Mouse (Mus musculus) megakaryocyte, embryonic 14.5 days (primary cell): ENCODE results near the gene Ahcyl2. TPM values are rescaled to one million over a fixed set of nuclear protein-coding genes. Genes with fewer than 3 reads are reported as not detected.

ENCODE experiments used
- H3K27me3 ChIP-seq: replicated peaks from 2 replicates; pipeline ENCODE3; 2012; ENCODE audit warnings: inconsistent platforms
- H3K36me3 ChIP-seq: replicated peaks from 2 replicates; pipeline ENCODE3; 2012; ENCODE audit warnings: low read length, inconsistent platforms, mixed read lengths
- H3K4me1 ChIP-seq: 2 replicates; pipeline ENCODE4 v1.6.1; 2012; ENCODE audit warnings: inconsistent platforms
- H3K4me3 ChIP-seq: replicated peaks from 2 replicates; pipeline ENCODE3; 2012; ENCODE audit warnings: moderate library complexity, mild to moderate bottlenecking, inconsistent platforms
- H3K9me3 ChIP-seq: 2 replicates; pipeline ENCODE4 v1.6.1; 2012; ENCODE audit warnings: inconsistent platforms
- FLI1 ChIP-seq: IDR thresholded peaks from 2 replicates; pipeline ENCODE4 v1.6.1; 2012; ENCODE audit warnings: low read length, inconsistent platforms, mixed read lengths
- GATA1 ChIP-seq: IDR thresholded peaks from 3 replicates; pipeline ENCODE4 v1.6.1; 2012; ENCODE audit warnings: mixed read lengths, low read length, inconsistent platforms, borderline replicate concordance
- polyA plus RNA-seq: library from polyadenylated mRNA; stranded (reverse); fragments of >175 nt; gene quantifications from 2 replicates; pipeline ENCODE4 v1.2.3, GENCODE M21; 2012; ENCODE audit warnings: low replicate concordance; ENCODE audit not compliant: insufficient read depth

The Ahcyl2 gene
- polyA plus RNA-seq, 1 experiment: 3.1 TPM

DNA sequence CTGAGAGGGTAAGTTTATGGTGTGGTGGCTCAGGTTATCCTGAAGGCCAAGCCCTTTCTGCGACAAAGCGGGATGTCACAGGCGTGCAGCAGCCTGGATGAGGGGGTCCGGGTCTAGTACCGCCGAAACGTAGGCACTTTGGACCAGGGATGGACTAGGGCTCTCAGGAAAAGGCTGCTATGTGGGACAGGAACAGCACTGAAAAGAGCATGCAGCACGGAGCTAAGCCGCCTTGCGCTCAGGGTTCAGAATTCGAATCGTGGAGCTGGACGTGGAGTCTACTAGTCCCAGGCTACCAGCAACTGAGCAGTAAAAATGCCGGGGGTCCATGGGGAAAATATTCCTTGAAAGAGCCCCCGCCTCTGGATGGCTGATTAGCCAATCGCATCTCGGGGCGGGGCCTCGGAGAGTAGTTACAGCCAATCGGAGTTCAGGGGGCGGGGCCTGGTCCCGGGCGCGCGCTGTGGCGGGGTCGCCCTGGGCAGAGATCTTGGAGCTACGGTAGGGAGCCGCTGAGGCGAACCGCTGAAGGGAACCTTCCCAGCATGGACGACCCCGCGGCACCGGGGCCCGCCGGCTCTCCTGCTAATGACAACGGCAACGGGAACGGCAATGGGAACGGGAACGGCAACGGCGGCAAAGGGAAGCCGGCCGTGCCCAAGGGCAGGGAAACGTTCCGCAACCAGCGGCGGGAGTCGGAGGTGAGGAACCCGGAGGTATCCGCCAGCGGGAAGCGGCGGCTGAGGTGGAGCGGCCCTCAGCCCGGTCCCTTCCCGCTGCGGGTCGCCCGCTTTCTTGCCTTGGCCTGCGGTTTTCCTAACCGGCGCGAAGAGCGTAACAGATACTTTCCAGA, 148.9 kb downstream of the Ahcyl2 start, which contains the start of gene Strip2:
TSS of gene Strip2 (plus strand) at position 483 of the 853 bp plus-strand sequence.
- peaks cover 21% of the 10 kb centered on the region for H3K4me1 ChIP-seq
- no peaks in the 10 kb centered on the region for H3K9me3 ChIP-seq
- H3K36me3 ChIP-seq: no peaks in the 10 kb centered on the region
- H3K27me3 ChIP-seq: peaks cover 61% of the 10 kb centered on the region
- TF ChIP-seq GATA1: no peak
- no peak for TF ChIP-seq FLI1
- peak within 1 kb of the TSS; percentile 95 for H3K4me3 ChIP-seq

- TF ChIP-seq GATA1 (no peak), FLI1 (no peak)
- Histone ChIP-seq H3K4me3 (peak overlapping the region; percentile 95), H3K4me1 (peaks cover 21% of the 10 kb centered on the region), H3K9me3 (no peaks in the 10 kb centered on the region), H3K27me3 (peaks cover 61% of the 10 kb centered on the region), H3K36me3 (no peaks in the 10 kb centered on the region)
These were observed 149.5 kb downstream of the Ahcyl2 start for GRCm38 (mm10) chr6:29917383-29917720.

GRCm38 (mm10) chr6:29917947-29918346, 150.1 kb downstream of the Ahcyl2 start:
- H3K4me3 ChIP-seq: peak overlapping the region; percentile 95
- H3K4me1 ChIP-seq: peaks cover 21% of the 10 kb centered on the region
- H3K27me3 ChIP-seq: peaks cover 61% of the 10 kb centered on the region
- H3K36me3 ChIP-seq: no peaks in the 10 kb centered on the region
- no peak for TF ChIP-seq FLI1
- TF ChIP-seq GATA1: no peak
- no peaks in the 10 kb centered on the region for H3K9me3 ChIP-seq

DNA sequence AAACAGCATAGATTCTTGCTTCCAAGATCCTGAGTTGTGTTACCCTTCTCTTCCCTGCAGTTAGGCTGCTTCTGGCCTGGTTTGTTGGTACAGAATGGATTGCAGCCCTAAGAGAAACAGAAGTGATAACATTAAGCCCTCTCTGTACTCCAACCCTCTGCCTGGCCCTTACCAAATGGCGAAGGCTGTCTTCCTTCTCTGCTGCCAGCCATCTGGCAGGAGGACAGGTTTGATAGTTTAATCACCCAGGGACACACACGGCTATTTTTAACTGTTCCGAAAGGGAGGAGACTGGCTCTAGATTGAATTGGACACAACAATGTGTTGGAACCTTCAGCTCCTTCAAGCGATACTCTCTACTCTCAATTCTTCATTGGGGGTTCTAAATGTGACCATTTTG, 155.7 kb downstream of the Ahcyl2 start:
- peaks cover 59% of the 10 kb centered on the region for H3K27me3 ChIP-seq
- H3K4me3 ChIP-seq: no peak overlapping the region
- TF ChIP-seq FLI1 (no peak), GATA1 (no peak)
- no peaks in the 10 kb centered on the region for H3K36me3 ChIP-seq
- H3K9me3 ChIP-seq: no peaks in the 10 kb centered on the region
- no peaks in the 10 kb centered on the region for H3K4me1 ChIP-seq

DNA sequence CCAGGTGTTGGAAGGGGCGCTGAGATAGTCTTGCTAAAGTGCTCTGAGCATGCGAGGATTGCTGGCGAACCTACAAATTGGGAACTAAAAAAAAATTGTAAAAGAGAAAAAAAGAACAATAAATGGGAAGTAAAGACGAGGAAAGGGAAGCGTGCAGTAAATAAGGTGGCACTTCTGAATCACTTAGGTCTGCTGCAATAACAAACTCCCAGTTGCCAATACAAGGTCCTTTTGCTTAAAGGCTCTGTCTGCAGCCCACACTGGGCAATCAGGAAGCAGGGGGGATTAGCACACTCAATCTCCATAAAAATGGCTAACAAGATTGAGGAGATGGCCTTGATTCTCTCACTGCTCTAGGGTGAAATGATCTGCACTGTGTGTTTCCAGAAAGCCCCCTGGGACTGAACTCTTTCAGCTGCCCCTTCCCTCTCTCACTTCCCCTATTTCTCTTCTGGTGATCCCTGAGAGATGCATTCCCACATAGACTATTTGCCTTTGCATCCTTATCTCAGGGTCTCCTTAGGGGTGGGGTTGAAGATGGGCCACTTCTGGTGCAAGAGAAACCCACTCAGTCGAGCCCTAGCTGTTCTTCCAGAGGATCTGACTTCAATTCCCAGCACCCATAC, 157.9 kb downstream of the Ahcyl2 start:
- no peak for TF ChIP-seq GATA1
- no peak for TF ChIP-seq FLI1
- Histone ChIP-seq H3K4me3 (no peak overlapping the region), H3K4me1 (peaks cover 9% of the 10 kb centered on the region), H3K36me3 (no peaks in the 10 kb centered on the region), H3K27me3 (peaks cover 47% of the 10 kb centered on the region), H3K9me3 (no peaks in the 10 kb centered on the region)

GRCm38 (mm10) chr6:29930087-29930486, 162.3 kb downstream of the Ahcyl2 start:
- H3K4me1 ChIP-seq: peaks cover 14% of the 10 kb centered on the region
- TF ChIP-seq FLI1: no peak
- TF ChIP-seq GATA1: no peak
- no peak overlapping the region for H3K4me3 ChIP-seq
- H3K36me3 ChIP-seq: no peaks in the 10 kb centered on the region
- H3K27me3 ChIP-seq: peaks cover 35% of the 10 kb centered on the region
- H3K9me3 ChIP-seq: no peaks in the 10 kb centered on the region

GRCm38 (mm10) chr6:29930665-29931064, 162.9 kb downstream of the Ahcyl2 start:
- no peaks in the 10 kb centered on the region for H3K9me3 ChIP-seq
- H3K36me3 ChIP-seq: no peaks in the 10 kb centered on the region
- TF ChIP-seq GATA1 (no peak), FLI1 (no peak)
- peaks cover 30% of the 10 kb centered on the region for H3K27me3 ChIP-seq
- no peak overlapping the region for H3K4me3 ChIP-seq
- H3K4me1 ChIP-seq: peaks cover 14% of the 10 kb centered on the region

DNA sequence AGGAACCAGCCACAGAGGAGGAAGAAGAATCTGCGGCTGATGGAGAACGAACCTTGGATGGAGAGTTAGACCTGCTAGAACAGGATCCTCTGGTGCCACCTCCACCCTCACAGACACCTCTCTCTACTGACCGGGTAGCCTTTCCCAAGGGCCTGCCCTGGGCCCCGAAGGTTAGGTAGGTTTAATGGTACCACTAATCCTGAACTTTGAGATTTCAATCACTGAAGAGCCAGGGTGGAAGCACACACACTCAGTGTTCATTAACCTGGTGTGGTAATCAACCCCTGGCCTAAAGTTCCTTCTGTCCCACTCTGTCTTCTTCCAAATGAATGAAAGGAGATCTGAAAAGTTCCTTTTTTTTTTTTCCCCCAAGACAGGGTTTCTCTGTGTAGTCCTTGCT, 163.4 kb downstream of the Ahcyl2 start:
- Histone ChIP-seq H3K9me3 (no peaks in the 10 kb centered on the region), H3K36me3 (no peaks in the 10 kb centered on the region), H3K27me3 (peaks cover 26% of the 10 kb centered on the region), H3K4me1 (peaks cover 14% of the 10 kb centered on the region), H3K4me3 (no peak overlapping the region)
- TF ChIP-seq GATA1 (no peak), FLI1 (no peak)

DNA sequence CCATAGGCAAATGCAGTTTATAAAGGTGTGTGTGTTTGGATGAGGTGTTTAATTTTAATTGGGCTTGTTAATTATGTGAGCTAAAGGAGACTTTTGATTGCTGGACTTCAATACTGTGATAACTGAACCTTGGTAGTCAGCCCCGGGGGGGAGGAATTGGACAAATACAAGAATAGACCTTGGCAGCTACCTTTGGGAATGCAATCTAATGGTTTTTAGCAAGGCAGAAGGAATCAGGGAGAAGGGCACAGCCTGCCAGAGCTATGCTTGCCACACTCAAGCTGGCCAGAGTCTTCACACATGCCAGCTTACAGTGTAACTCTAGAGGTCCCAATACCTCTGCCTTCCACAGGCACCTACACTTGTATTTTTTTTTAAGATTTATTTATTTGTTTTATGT, 167.9 kb downstream of the Ahcyl2 start:
- H3K27me3 ChIP-seq: peaks cover 13% of the 10 kb centered on the region
- H3K4me1 ChIP-seq: peaks cover 5% of the 10 kb centered on the region
- no peak for TF ChIP-seq GATA1
- H3K4me3 ChIP-seq: no peak overlapping the region
- no peaks in the 10 kb centered on the region for H3K36me3 ChIP-seq
- H3K9me3 ChIP-seq: no peaks in the 10 kb centered on the region

DNA sequence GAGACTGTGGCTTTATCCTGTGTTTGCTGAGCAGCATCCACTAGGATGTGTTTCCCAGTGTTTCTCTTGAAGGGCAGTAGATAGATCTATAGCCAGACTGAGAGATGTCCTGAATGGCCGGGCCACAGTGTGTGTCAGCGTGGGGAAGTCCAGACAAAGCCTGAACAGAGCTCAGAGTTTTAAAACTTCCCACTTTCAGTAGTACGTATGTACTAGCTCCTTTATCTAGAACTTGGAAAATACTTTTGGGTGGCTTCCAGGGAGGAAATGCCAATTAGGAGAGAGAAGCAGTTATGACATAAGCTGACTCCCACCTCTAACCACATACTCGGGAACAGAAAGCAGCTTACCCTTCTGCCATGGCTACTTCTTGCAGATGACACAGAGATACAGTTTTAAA, 172.6 kb downstream of the Ahcyl2 start:
- Histone ChIP-seq H3K4me3 (no peak overlapping the region), H3K27me3 (peaks cover 19% of the 10 kb centered on the region), H3K4me1 (no peaks in the 10 kb centered on the region), H3K9me3 (no peaks in the 10 kb centered on the region), H3K36me3 (no peaks in the 10 kb centered on the region)
- TF ChIP-seq FLI1 (no peak), GATA1 (no peak)
